10 mouse cellular contexts compared by ENCODE assay signal in genomic region chr17:83313046-83313689, GRCm38 (mm10). TPM values are rescaled to one million over a fixed set of nuclear protein-coding genes. Genes with fewer than 3 reads are reported as not detected.
DNase-seq lines count a peak whose midpoint lies in the region; ATAC-seq and TF ChIP-seq lines count a peak whose summit lies in the region.
"Had no signal": no experiment of that assay in that cellular context is flagged by ENCODE, and none has a peak within 500 bp of the region (broad histone marks: within the 10 kb centered on the region; RNA-seq: fewer than 3 reads in every experiment).

No protein-coding gene starts in this region.

- ATAC-seq in heart, embryonic 13.5 days (ENCODE audit: extremely low read depth, insufficient number of reproducible peaks, low FRiP score, low TSS enrichment), result no peak
- peak; percentile 60; the same call in 1 of the 2 replicates for ATAC-seq in limb, embryonic 14.5 days (ENCODE audit: low FRiP score, low read depth)
- ATAC-seq: midbrain, embryonic 16.5 days had no signal

- no peak for DNase-seq in heart, adult 18-20 months
- peak; percentile 80 for DNase-seq in 3T3-L1 (ENCODE audit: low read depth, low spot score)
- DNase-seq in ES-E14 (ENCODE audit: low read depth, low spot score), result no peak
- peak; percentile 38 for DNase-seq in limb, embryonic 14.5 days (ENCODE audit: low spot score)
- no peak for DNase-seq in cerebellum, postnatal 10 days
- DNase-seq in thymus, postnatal 4 days, result no peak

- 27% methylated on average over 8 of the region's 8 CpGs for WGBS in heart, embryonic 13.5 days
- whole genome bisulfite sequencing in limb, embryonic 14.5 days, result 29% methylated on average over 8 of the region's 8 CpGs

- H3K27ac ChIP-seq in heart, embryonic 13.5 days (replicated peaks), result peak overlapping the region; percentile 65; the same call in 1 of the 2 replicates
- H3K27ac ChIP-seq in ES-E14 (ENCODE audit: insufficient read depth, low read depth, low read length, poor library complexity, severe bottlenecking), result no peak overlapping the region
- H3K27ac ChIP-seq in limb, embryonic 14.5 days (replicated peaks; ENCODE audit: low read depth, low read length), result peak overlapping the region; percentile 61; the same call in 1 of the 2 replicates
- H3K27ac ChIP-seq: neural tube, embryonic 13.5 days had no signal

- peaks cover 65% of the 10 kb centered on the region for H3K4me1 ChIP-seq in heart, embryonic 13.5 days
- H3K4me1 ChIP-seq in ES-E14 (ENCODE audit: control insufficient read depth in 2 of 2, insufficient read depth in 2 of 2, low read length in 2 of 2, poor library complexity in 1 of 2), result peaks cover 0 to 19% of the 10 kb centered on the region in 2 experiments; a peak in 2 of 4 replicates
- H3K4me1 ChIP-seq in limb, embryonic 14.5 days (ENCODE audit: control insufficient read depth, insufficient read depth, low read length), result peaks cover 30% of the 10 kb centered on the region

- in situ Hi-C loops in ES-E14 (cut with MboI; ENCODE audit: low sequenced_read_pairs in 2 of 2, unreplicated experiment in 2 of 2), result no loop called here

- H3K9me3 ChIP-seq in heart, embryonic 13.5 days, result no peaks in the 10 kb centered on the region
- no peaks in the 10 kb centered on the region for H3K9me3 ChIP-seq in ES-E14 (ENCODE audit: control insufficient read depth, insufficient read depth, low read depth, low read length)
- H3K9me3 ChIP-seq in limb, embryonic 14.5 days (ENCODE audit: control insufficient read depth, low read length), result no peaks in the 10 kb centered on the region
- H3K9me3 ChIP-seq: forebrain, embryonic 15.5 days; neural tube, embryonic 13.5 days had no signal

- H3K9ac ChIP-seq in heart, embryonic 13.5 days, result no peak overlapping the region
- no peak overlapping the region for H3K9ac ChIP-seq in ES-E14 (ENCODE audit: insufficient read depth, low read depth, low read length, poor library complexity, severe bottlenecking)
- no peak overlapping the region for H3K9ac ChIP-seq in limb, embryonic 14.5 days (ENCODE audit: low read depth, low read length, severe bottlenecking)
- H3K9ac ChIP-seq: forebrain, embryonic 15.5 days; neural tube, embryonic 13.5 days had no signal

- H3K4me3 ChIP-seq in heart, embryonic 13.5 days, result no peak overlapping the region
- no peak overlapping the region for H3K4me3 ChIP-seq in ES-E14 (ENCODE audit: insufficient read depth in 1 of 2, low read depth in 1 of 2, low read length in 2 of 2, poor library complexity in 1 of 2, severe bottlenecking in 1 of 2)
- no peak overlapping the region for H3K4me3 ChIP-seq in limb, embryonic 14.5 days (replicated peaks; ENCODE audit: low read length)
- H3K4me3 ChIP-seq: forebrain, embryonic 15.5 days; neural tube, embryonic 13.5 days had no signal

- no peaks in the 10 kb centered on the region for H3K36me3 ChIP-seq in heart, embryonic 13.5 days
- H3K36me3 ChIP-seq in ES-E14 (ENCODE audit: control insufficient read depth, insufficient read depth, low read length, poor library complexity, severe bottlenecking), result no peaks in the 10 kb centered on the region
- H3K36me3 ChIP-seq in limb, embryonic 14.5 days (ENCODE audit: control insufficient read depth, insufficient read depth, low read length), result no peaks in the 10 kb centered on the region
- H3K36me3 ChIP-seq: forebrain, embryonic 15.5 days; neural tube, embryonic 13.5 days had no signal

- no peak overlapping the region; the same call in 1 of the 2 replicates for H3K4me2 ChIP-seq in heart, embryonic 13.5 days
- no peak overlapping the region for H3K4me2 ChIP-seq in limb, embryonic 14.5 days (replicated peaks; ENCODE audit: low read depth, low read length, severe bottlenecking)

- TF ChIP-seq POLR2A in limb, embryonic 14.5 days (IDR thresholded peaks at IDR 0.05; ENCODE audit: borderline replicate concordance, extremely low read depth, insufficient read depth, insufficient read length), result no peak

- no peaks in the 10 kb centered on the region for H3K27me3 ChIP-seq in heart, embryonic 13.5 days (replicated peaks)
- H3K27me3 ChIP-seq in limb, embryonic 14.5 days (ENCODE audit: control insufficient read depth, insufficient read depth, low read length), result no peaks in the 10 kb centered on the region
- H3K27me3 ChIP-seq: forebrain, embryonic 15.5 days; neural tube, embryonic 13.5 days had no signal

TF ChIP-seq in ES-E14, 5 proteins besides CTCF, POLR2A, EP300 and RAD21:
- no peak for TF ChIP-seq ZC3H11A (IDR thresholded peaks at IDR 0.05; ENCODE audit: borderline replicate concordance, low read depth, low read length)
- no peak for TF ChIP-seq CHD2 (IDR thresholded peaks at IDR 0.05; ENCODE audit: low read depth, low read length)
- TF ChIP-seq ZNF384 (IDR thresholded peaks at IDR 0.05; ENCODE audit: low read depth, low read length), result peak; percentile 55; the same call in 1 of the 2 replicates
- no peak for TF ChIP-seq HCFC1 (IDR thresholded peaks at IDR 0.05; ENCODE audit: borderline replicate concordance, insufficient read depth, low read length)
- TF ChIP-seq MAFK (IDR thresholded peaks at IDR 0.05; ENCODE audit: insufficient read depth, low read depth, low read length), result no peak

RNA-seq across cellular contexts. Expression of gene Eml4, which starts 37.6 kb away (rescaled TPM):
- polyA plus RNA-seq in heart, embryonic 13.5 days (2015; fragmentation: Nextera tagmentation; extraction: Ambion mirVana), result 14.4 and 15.4 TPM in 2 replicates
- 1 to 10 TPM; 4.3 to 4.4 TPM for total RNA-seq in heart, adult 18-20 months (2021)
- total RNA-seq in ES-E14 (2012; rRNA removed), result 39.5 and 43.0 TPM in 2 replicates
- polyA plus RNA-seq in limb, embryonic 14.5 days (2012; rRNA removed), result 47.9 and 51.6 TPM in 2 replicates
- polyA plus RNA-seq in limb, embryonic 14.5 days (2014; fragmentation: Nextera tagmentation; extraction: Ambion mirVana), result 42.5 and 50.9 TPM in 2 replicates

Comparison
In these comparisons a context has a peak if more than half of its experiments do, and no peak if none do; other contexts are left out.
1. DNase-seq: peak in 3T3-L1 (single experiment) and limb, embryonic 14.5 days (single experiment); none in heart, adult 18-20 months (0 of 2), ES-E14 (single experiment), cerebellum, postnatal 10 days (0 of 2) and thymus, postnatal 4 days (single experiment).